Mouse (Mus musculus) forebrain, embryonic 15.5 days (tissue): ENCODE results near the gene Nalcn. TPM values are rescaled to one million over a fixed set of nuclear protein-coding genes. Genes with fewer than 3 reads are reported as not detected.

ENCODE experiments used
- ATAC-seq: fragments of 200-750 bp; cut with Nextera tagmentation; replicated peaks from 2 replicates; pipeline ENCODE4 v1.8.0; 2017; ENCODE audit warnings: mild to moderate bottlenecking, moderate TSS enrichment, moderate library complexity
- H3K27ac ChIP-seq: fragments of 300-500 bp; sonication (generic); replicated peaks from 2 replicates; pipeline ENCODE4 v1.5.1; 2015; ENCODE audit warnings: mild to moderate bottlenecking, inconsistent platforms
- H3K27me3 ChIP-seq: fragments of 300-500 bp; sonication (generic); 2 replicates; pipeline ENCODE4 v1.6.1; 2015; ENCODE audit warnings: inconsistent platforms
- H3K36me3 ChIP-seq: fragments of 300-500 bp; sonication (generic); 2 replicates; pipeline ENCODE4 v1.6.1; 2015; ENCODE audit warnings: mild to moderate bottlenecking, inconsistent platforms
- H3K4me1 ChIP-seq: fragments of 300-500 bp; sonication (generic); 2 replicates; pipeline ENCODE4 v1.6.1; 2015; ENCODE audit warnings: inconsistent platforms
- H3K4me2 ChIP-seq: fragments of 300-500 bp; sonication (generic); replicated peaks from 2 replicates; pipeline ENCODE4 v1.6.1; 2015; ENCODE audit warnings: mild to moderate bottlenecking, inconsistent platforms
- H3K4me3 ChIP-seq: fragments of 300-500 bp; sonication (generic); 2 replicates; pipeline ENCODE4 v1.5.1; 2015; ENCODE audit warnings: mild to moderate bottlenecking, inconsistent platforms
- H3K9ac ChIP-seq: fragments of 300-500 bp; sonication (generic); replicated peaks from 2 replicates; pipeline ENCODE4 v1.6.1; 2015; ENCODE audit warnings: mild to moderate bottlenecking, inconsistent platforms
- H3K9me3 ChIP-seq: fragments of 300-500 bp; sonication (generic); 2 replicates; pipeline ENCODE4 v1.6.1; 2016; ENCODE audit warnings: inconsistent platforms
- WGBS: fragments of 180-500 bp; shearing (Covaris S2); methylation state at CpG from one replicate; pipeline ENCODE4 v1.1.7; 2015; ENCODE audit warnings: mixed read lengths; 5-methylcytosine and 5-hydroxymethylcytosine counted together
- polyA plus RNA-seq: library from polyadenylated mRNA; unstranded; fragments of >200 nt; fragmentation: Nextera tagmentation; extraction: Ambion mirVana; gene quantifications from 2 replicates; pipeline ENCODE4 v1.2.1, GENCODE M21; 2015

The Nalcn gene
- polyA plus RNA-seq, 1 experiment from 2014 or later: 7.3 TPM

DNA sequence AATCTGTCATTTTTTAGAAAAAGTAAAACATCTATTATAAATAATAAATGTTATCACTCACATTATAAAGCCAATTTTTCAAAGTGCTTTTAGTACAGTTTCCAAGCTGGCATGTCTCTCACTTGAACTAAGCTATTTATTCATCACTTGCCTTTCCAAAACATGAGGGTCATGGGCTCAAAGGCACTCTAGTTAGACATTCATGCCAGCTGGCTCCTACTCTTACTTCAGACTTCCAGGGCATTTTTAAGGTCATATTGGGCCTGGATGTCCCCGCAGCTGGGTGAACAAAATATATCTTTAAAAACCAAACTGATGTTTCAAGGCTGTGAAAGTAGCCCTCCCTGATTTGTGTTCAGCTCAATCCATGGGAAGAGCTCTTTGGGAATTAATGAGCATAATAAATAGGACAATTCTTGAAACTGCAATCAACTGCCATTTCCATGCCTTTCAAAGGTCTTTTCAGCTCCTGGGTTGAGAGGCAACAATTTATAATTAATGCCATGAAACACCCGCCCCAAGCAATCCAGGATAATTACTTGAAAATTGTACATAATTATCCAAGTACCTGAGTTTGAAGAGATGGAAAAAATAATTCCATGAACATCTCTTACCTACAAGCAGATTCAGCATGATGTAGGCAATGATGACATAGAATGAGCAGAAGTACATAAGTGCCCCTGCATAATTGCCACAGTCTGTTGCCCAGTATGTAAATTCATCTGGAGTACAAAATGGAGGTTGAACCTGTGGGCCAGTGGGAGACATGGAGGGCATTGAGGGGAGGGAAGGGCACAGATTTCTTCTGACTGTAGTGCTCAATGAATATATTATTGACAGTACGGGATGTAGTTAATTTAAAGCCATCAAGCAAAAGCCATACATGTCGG lies 335.6 kb downstream of the Nalcn start:
- Histone ChIP-seq H3K9ac (no peak overlapping the region), H3K27me3 (no peaks in the 10 kb centered on the region), H3K27ac (no peak overlapping the region), H3K4me2 (no peak overlapping the region), H3K36me3 (no peaks in the 10 kb centered on the region), H3K9me3 (no peaks in the 10 kb centered on the region), H3K4me1 (0 out of 2 replicates have a peak, but pooled peaks cover 5% of the 10 kb centered on the region), H3K4me3 (no peak overlapping the region)
- WGBS: 60% methylated on average over 4 of the region's 4 CpGs
- peak; percentile 51; the same call in 1 of the 2 replicates for ATAC-seq

DNA sequence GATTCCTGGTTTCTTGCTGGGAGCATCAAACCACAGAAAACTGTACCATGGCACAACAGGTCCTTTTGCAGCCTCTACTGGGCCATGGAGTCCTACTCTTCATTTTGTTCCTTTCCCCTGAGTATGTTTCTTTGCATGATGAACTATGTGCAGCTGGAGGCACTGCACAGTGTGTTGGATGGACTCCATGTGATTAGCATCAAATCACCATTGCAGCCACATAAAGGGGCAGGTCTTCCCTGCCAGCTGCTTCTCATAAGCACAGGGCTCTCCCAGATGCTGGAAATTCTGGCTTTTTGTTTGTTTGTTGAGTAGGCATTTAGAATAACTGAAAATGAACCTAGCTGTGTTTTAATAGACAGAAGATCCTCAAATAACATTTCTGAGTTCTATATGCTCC lies 344.8 kb downstream of the Nalcn start:
- H3K4me3 ChIP-seq: no peak overlapping the region
- no peak overlapping the region for H3K4me2 ChIP-seq
- no peaks in the 10 kb centered on the region for H3K27me3 ChIP-seq
- no peaks in the 10 kb centered on the region for H3K4me1 ChIP-seq
- H3K9ac ChIP-seq: no peak overlapping the region
- peak; percentile 76 for ATAC-seq
- no peaks in the 10 kb centered on the region for H3K36me3 ChIP-seq
- no peak overlapping the region for H3K27ac ChIP-seq
- H3K9me3 ChIP-seq: no peaks in the 10 kb centered on the region

DNA sequence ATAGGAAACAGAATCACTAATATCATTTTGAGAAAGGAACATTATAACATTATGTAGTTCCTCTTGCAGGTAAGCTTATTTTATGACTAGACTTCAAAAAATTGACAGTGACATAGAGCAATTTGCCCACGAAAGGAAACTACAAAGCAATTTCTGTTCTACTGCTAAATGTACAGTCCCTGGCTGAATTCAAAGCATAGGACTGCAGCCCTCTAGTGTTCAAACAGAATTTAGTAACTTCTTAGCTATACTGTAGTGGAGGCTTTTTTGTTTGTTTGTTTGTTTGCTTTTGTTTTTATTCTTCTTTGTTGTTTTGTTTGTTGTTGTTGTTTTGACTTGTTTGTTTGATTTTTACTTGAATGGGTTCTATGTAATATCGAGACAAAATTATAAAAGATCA lies 354.8 kb downstream of the Nalcn start:
- H3K27me3 ChIP-seq: no peaks in the 10 kb centered on the region
- no peaks in the 10 kb centered on the region for H3K36me3 ChIP-seq
- H3K27ac ChIP-seq: no peak overlapping the region
- WGBS: 67% methylated on average over 2 of the region's 2 CpGs
- H3K4me3 ChIP-seq: no peak overlapping the region
- no peaks in the 10 kb centered on the region for H3K4me1 ChIP-seq
- H3K4me2 ChIP-seq: no peak overlapping the region
- H3K9me3 ChIP-seq: no peaks in the 10 kb centered on the region
- ATAC-seq: 0 out of 2 replicates have a peak, but pooled peaks have one; percentile 57
- no peak overlapping the region for H3K9ac ChIP-seq

DNA sequence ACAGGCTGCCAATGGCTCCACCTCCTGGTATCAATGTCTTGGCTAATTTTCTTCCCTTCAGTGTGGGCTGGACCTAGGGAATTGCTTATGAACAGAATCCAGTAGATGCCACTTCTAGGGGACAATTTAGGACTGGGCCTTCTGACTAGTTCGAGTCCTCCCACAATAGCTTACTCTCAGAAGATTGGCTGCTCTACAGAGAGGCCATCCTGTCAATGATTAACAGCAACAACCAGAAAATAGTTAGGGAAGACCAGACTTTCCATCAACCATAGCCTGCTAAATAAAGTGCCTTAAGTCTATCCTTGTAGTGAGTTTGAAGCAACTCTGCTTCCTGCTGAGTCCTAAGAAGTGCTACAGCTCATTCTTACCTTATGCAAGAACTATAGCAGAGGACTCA lies 386.2 kb downstream of the Nalcn start:
- no peaks in the 10 kb centered on the region for H3K27me3 ChIP-seq
- H3K4me2 ChIP-seq: no peak overlapping the region
- H3K27ac ChIP-seq: no peak overlapping the region
- 0 out of 2 replicates have a peak, but pooled peaks cover 4% of the 10 kb centered on the region for H3K4me1 ChIP-seq
- H3K36me3 ChIP-seq: no peaks in the 10 kb centered on the region
- 73% methylated on average over 1 of the region's 1 CpGs for WGBS
- no peak overlapping the region for H3K4me3 ChIP-seq
- H3K9ac ChIP-seq: no peak overlapping the region
- ATAC-seq: no peak
- no peaks in the 10 kb centered on the region for H3K9me3 ChIP-seq

DNA sequence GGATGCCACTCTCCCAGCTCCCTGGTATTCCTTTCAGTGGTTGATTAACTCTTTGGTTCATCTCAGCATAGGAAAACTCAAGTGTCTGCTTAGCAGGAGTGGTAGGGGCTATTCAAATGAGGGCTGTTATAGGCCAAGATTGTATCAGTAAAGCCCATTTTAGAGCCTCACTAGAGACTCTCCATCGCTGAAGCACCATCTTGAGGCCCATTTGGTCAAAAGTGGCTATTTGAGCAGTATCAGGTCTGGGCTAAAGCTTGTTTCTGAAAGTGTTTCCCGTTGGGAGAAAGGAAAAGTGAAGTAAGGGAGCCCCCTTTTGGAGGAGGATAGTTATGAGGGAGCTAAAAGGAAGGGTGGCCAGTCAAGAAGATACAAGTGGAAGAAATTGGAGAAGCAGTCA lies 387.0 kb downstream of the Nalcn start:
- Histone ChIP-seq H3K36me3 (no peaks in the 10 kb centered on the region), H3K9me3 (no peaks in the 10 kb centered on the region), H3K27me3 (no peaks in the 10 kb centered on the region), H3K27ac (no peak overlapping the region), H3K4me3 (no peak overlapping the region), H3K4me1 (0 out of 2 replicates have a peak, but pooled peaks cover 4% of the 10 kb centered on the region), H3K9ac (no peak overlapping the region), H3K4me2 (no peak overlapping the region)
- 5% methylated on average over 2 of the region's 2 CpGs for WGBS
- ATAC-seq: peak; percentile 86

DNA sequence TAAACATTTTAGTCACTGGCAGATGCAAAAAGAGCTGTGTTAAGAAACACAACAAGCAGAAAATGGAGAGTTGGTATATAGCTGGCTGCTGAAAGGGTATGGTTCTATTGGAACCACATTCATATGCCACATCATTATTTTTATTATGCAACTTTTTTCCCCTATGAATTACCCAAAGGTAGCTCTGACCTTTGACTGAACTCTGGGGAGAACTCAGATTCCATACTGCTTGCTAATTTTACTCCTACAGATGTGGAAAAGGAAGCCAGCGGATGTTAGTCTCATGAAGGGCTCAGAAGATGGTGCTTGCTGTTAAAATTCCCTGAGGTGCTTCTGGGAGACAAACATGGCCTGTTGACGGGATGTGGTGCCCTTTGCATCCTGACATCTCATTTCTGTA lies 389.9 kb downstream of the Nalcn start:
- no peaks in the 10 kb centered on the region for H3K9me3 ChIP-seq
- no peaks in the 10 kb centered on the region for H3K27me3 ChIP-seq
- 0 out of 2 replicates have a peak, but pooled peaks cover 4% of the 10 kb centered on the region for H3K4me1 ChIP-seq
- H3K4me3 ChIP-seq: no peak overlapping the region
- ATAC-seq: no peak
- H3K36me3 ChIP-seq: no peaks in the 10 kb centered on the region
- WGBS: 85% methylated on average over 2 of the region's 2 CpGs
- H3K9ac ChIP-seq: no peak overlapping the region
- no peak overlapping the region for H3K4me2 ChIP-seq
- no peak overlapping the region for H3K27ac ChIP-seq

DNA sequence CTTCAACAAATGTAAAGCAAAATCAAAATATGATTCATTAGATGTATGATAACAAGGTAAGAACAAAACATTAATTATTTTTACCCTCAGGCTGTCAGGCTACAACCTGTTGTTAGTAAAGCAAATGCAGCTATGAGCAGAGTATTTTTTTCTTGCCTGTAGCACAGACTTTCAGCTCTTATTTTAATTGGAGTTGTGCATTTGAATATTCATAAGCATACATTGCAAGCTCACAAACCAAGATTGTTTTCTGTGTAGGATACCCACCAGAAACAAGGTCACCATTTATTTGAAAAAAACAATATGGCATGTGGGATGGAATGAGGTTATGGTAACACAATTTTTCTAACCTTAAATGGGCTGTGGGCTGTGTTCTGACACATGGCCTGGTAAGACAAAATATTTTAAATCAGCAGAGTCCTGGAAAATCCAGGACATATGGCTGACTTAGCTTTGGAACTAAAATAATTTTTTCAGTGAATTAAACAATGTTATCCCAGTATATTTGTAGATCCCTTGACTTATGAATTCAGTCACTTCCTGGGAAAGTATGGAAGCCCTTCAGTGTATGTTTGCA lies 394.2 kb downstream of the Nalcn start:
- no peak overlapping the region for H3K4me2 ChIP-seq
- H3K36me3 ChIP-seq: no peaks in the 10 kb centered on the region
- H3K9ac ChIP-seq: no peak overlapping the region
- no peaks in the 10 kb centered on the region for H3K9me3 ChIP-seq
- H3K4me3 ChIP-seq: no peak overlapping the region
- no peaks in the 10 kb centered on the region for H3K4me1 ChIP-seq
- no peak overlapping the region for H3K27ac ChIP-seq
- no peak for ATAC-seq
- no peaks in the 10 kb centered on the region for H3K27me3 ChIP-seq

Other genes starting within 250 kb of the Nalcn start
- gene Itgbl1, start 32.8 kb upstream of the Nalcn start, polyA plus RNA-seq: 3.1 and 3.5 TPM in 2 replicates